Mouse (Mus musculus) subcutaneous adipose tissue, adult 2 months (tissue): ENCODE results near the gene Phf11d. TPM values are rescaled to one million over a fixed set of nuclear protein-coding genes. Genes with fewer than 3 reads are reported as not detected.

Experiments
- polyA plus RNA-seq: library from polyadenylated mRNA; depleted of rRNA; stranded (reverse); fragments of >200 nt; gene quantifications from 2 replicates; pipeline ENCODE4 v1.2.3, GENCODE M21; 2012; ENCODE audit warnings: low replicate concordance; rRNA removed

Phf11d gene
- 18.3 and 19.7 TPM in 2 replicates for polyA plus RNA-seq

DNA sequence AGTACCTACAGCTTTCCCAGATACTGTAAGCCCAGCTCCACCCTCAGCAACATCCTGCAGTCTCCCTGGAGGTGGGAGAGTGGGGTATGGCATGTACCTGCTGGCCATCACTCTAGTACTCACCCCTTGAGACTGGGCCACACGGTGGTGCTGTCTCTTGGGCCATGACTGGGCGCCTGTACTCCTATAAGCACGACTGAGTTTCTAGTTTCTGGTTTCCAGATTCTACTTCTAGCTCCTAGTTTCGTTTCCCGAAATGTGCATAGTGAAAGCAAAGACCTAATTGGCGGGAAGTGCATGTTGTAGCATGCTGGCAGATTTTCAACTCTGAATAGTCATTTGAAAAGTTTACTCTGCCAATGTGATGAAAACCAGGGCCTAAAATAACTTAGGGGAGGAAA is at the start of gene Phf11d:
Gene Phf11d, minus strand, starts transcription at position 227 of the 401 bp plus-strand sequence.

GRCm38 (mm10) chr14:59395281-59395680 is 30.0 kb upstream of the Phf11d start, which contains the start of gene Phf11c:
Gene Phf11c (minus strand): TSS chr14:59395381.

GRCm38 (mm10) chr14:59341189-59341588 is 24.1 kb downstream of the Phf11d start, which contains the start of gene Phf11b:
Gene Phf11b (minus strand): TSS chr14:59341351.

Other genes starting within 250 kb of the Phf11d start
- gene 1700129C05Rik, start 222.6 kb downstream of the Phf11d start, polyA plus RNA-seq: not detected in 2 replicates
- gene Gm5142, start 186.7 kb downstream of the Phf11d start, polyA plus RNA-seq: not detected in 2 replicates
- gene Rcbtb1, start 164.3 kb downstream of the Phf11d start, polyA plus RNA-seq: 11.4 and 22.4 TPM in 2 replicates
- gene Gm6904, start 105.3 kb downstream of the Phf11d start, polyA plus RNA-seq: 0.14 TPM in 1 of 2 replicates, not detected in the other
- 1.4 and 2.7 TPM in 2 replicates for gene Phf11a, start 67.9 kb downstream of the Phf11d start, polyA plus RNA-seq
- 1.9 and 2.0 TPM in 2 replicates for gene Phf11b, start 24.1 kb downstream of the Phf11d start, polyA plus RNA-seq
- 0.59 and 0.72 TPM in 2 replicates for gene Phf11c, start 29.9 kb upstream of the Phf11d start, polyA plus RNA-seq
- gene Setdb2, start 75.4 kb upstream of the Phf11d start, polyA plus RNA-seq: 3.5 and 6.6 TPM in 2 replicates
- 12.6 and 22.0 TPM in 2 replicates for gene Cab39l, start 75.5 kb upstream of the Phf11d start, polyA plus RNA-seq
- gene Cdadc1, start 232.5 kb upstream of the Phf11d start, polyA plus RNA-seq: 8.3 and 9.1 TPM in 2 replicates